Mouse (Mus musculus) c-Kit-negative CD71-positive TER-119-positive erythroid progenitor cells, embryonic 14.5 days (primary cell): ENCODE data around the gene Ppp2r5a.
A peak's percentile ranks its signal among the peaks of the same experiment; 100 is the strongest.
"Not testable (repeated sequence)": the region's sequence is repeated elsewhere in the genome, so short reads cannot be mapped to it uniquely, and the experiment has no call there.

Experiments
- DNase-seq: peaks from one replicate; pipeline ENCODE4 v3.0.0-alpha.2; 2013; ENCODE audit warnings: low read depth, low spot score

Gene Ppp2r5a

DNA sequence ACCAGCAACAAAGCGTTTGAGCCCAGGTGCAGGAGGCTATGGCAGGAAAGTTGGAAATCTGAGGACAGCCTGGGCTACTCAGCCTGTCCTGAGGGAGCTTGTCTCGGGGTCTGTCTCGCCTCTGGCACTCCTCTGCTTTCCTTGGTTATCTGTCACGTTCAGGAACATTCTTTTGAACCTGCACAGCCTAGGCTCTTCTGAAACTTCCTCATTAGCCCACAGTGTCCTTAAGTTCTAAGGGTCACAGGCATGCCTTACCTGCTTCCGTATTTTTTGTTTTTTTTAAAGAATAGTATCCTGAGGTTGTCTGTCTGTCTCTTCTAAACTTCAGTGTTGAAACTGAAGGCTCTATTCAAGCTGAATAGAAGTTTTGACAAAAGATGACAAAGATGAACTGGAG is at the start of gene Ppp2r5a:
Gene Ppp2r5a (minus strand): TSS at position 199 of the 400 bp plus-strand sequence.
- no peak for DNase-seq

DNA sequence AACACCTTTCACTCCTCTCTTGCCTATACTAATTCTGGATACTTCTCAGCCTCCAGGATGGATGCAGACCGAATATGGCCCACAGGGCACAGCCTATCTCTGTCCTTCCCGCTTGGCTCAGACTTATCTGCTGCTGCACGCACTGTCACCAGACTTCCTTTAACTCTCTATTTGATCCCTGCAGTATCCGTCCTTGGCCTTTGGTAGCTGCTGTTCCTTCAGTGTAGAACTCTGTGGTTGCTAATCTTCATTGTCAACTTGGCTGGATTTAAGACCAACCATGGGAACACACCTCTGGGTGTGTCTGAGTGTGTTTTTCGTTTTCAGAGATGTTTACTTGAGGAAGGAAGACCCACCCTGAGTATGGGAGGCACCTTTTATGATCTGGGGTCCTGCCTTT is 47.5 kb upstream of the Ppp2r5a start:
- no peak for DNase-seq

DNA sequence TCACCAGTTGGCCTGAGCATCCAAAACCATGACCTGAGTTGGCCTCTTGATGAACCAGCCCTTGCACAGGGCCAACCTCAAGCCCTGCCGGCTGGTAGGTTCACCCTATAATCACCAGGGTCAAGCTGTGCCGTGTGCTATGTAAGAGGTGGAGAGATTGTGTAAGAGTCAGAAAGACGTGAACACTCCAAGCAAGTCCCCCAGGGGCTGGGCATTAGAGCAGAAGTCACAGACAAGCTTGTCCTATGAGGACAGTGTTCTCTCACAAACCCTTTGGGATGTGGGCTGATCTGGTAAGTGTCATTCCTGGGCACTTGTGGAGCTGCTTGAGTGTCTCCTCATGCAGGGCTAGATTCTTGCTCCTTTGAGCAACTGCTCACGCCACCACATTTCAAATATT is 46.5 kb upstream of the Ppp2r5a start:
- DNase-seq = no peak

DNA sequence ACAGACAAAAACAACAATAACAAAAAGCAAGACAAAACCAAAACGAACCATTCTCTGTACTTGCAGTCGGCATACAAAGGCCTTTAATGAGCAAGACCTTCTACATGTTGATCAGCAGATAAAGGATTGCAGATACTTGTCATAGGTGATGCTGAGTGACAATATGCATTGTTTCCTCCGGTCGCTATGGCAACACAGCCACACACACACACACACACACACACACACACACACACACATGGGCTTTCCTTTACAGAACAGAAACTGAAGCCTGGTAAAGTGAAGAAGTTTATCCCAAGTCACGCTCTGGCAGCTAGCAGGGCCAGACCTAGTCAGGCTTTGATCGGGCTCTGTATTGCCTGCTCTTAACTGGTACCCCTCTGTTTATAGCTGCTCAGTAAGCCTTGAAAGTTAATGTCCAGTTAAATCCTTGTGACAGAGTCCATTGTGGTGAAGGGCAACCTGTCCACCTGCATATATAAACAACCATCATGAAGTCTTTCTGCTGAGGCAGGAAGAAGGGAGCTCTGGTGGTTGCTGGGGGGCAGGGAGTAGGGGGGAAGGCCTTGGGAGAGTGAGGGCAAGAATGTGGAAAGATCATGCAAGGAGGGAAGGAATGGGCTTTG is 44.4 kb upstream of the Ppp2r5a start:
- DNase-seq = no peak

DNA sequence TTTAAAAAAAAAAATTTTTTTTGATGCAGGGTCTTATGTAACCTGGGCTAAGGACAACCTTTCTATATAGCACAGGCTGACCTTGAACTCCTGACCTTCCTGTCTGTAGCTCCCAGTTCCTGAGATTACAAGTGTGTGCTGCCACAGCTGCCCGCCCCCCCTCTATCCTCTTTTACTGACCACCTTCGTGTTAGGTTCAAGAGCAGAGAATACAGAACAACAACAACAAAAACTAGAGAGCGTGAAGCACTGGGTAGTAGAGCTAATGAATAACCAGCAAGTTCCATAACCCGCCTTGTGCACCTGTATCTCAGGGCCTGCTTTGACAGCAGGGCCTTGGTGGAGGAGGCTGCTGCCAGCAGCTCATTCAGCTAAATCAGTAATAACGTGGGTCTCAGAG is 43.2 kb upstream of the Ppp2r5a start:
- DNase-seq = no peak

DNA sequence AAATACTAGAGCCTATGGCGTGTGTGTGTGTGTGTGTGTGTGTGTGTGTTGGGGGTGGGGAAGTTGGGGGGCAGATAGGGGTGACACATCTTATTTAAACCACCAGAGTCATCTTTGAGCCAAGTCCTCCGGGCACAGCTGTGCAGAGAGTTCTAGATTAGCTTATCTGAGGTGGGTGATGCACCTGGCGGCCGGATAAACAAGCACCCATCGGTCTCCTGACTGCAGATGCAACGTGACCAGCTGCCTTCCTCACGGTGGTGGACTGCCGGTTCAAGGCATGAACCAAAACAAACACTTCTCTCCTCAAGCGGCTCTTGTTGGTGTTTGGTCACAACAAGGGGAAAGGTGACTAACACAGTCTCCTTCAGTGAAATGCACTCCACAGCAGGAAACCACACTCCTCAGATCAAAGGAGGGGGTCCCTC is 42.8 kb upstream of the Ppp2r5a start:
- peak; percentile 16 for DNase-seq

DNA sequence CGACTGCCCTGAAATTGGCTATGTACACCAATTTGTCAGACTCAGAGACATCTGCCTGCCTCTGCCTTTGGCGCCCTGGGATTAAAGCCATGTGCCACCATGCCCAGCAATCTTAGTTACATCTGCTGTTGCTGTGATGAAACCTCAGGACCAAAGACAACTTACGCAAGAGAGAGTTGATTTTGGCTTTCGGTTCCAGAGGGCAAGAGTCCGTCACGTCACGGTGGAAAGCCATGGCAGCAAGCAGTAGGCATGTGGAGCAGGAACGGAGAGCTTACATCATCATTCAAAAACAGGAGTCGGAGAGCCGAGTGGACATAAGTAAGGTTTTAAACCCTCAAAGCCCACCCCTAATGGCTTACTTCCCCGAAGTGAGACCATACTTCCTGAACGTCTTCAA is 42.3 kb upstream of the Ppp2r5a start:
- no peak for DNase-seq

DNA sequence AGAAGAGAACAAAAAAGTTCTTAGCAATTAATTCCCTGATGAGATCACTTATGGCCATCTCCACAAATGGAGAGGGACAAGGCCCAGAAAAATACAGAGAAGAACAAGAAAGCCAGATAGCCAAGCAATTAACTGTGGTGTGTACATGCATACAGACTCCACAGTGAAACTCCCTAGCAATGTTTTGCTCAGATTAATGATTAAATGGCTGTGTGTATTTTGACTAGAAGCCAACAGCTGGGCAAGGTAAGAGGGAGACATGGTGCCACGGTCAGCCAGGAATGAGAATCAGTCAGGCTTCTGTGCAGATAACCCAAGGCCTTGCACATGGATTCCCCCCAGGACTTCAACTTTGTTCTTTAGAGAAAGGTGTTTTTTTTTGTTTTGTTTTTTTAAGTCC is 41.4 kb upstream of the Ppp2r5a start:
- DNase-seq = no peak

DNA sequence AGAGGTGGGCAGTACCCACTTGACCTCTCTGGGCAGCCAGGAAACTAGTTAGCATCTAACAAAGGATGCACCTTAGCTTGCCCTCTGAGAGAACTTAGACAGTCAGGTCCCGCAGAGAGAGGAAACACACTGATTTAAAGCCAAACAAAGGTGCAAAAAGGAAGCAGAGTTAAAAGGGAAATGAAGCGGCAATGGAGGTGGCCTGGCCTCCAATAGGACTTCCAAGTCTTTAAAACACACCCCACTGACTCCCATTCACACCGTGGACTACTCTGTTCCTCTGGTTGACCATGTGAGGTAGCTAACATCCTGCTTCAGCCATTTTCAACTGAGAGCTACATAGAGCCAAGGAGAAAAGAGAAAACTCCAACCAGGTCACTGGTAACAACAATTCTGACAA is 35.9 kb upstream of the Ppp2r5a start:
- DNase-seq = no peak

DNA sequence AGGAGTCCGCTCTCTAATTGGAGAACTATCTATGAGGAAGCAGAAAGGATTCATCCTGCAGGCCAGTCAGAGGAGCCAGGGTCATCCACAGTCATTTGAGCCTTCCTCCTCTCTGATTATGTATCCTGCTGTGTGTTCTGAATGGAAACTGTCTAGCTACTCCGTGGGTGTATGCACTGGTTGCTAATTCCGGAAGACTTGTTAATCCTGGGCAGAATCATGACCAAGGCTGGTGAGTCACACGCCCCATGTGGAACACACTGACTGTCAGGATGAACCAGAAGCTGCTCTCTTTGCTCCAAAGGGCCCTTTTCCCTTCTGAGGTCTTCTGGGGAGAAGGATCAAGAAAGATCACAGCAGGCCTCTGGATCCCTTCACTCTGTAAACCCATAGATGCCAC is 35.5 kb upstream of the Ppp2r5a start:
- DNase-seq = no peak

DNA sequence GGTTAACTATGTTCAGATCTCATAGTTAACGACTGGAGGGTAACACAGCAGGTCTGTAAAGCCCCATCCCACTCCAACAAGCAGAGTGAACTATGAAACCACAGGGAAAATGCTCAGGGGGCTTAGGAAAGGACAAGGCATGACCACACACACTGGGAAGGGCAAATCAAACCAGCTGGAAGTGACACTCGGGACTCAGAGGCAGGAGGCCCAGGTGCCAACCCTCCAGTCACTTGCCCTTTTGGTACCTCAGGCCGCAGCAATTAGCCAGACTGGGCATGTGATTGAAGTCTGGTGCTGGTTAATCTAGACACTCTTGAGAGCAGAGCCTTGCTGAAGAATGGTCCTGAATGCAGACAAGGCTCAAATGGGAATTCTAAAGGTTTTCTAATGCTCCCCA is 33.6 kb upstream of the Ppp2r5a start:
- no peak for DNase-seq

DNA sequence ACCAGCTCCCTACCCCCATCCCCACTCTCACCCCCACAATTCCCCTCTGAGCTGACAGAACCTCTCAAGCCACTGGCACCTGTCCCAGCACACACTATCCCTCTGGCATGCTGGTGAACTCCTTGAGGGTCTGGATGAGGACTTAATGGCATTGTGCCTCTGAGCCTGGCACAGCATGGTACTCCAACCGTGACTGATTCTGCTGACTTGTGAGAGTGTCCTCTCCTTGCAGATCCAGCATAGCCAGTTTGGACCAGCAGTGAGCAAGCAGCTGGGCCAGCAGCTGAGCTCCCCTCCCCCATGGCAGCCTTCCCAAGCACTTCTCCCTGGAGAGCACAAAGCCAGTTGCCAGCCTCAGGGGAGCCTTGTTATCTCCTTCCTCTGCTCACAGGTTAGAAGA is 32.3 kb upstream of the Ppp2r5a start:
- no peak for DNase-seq

DNA sequence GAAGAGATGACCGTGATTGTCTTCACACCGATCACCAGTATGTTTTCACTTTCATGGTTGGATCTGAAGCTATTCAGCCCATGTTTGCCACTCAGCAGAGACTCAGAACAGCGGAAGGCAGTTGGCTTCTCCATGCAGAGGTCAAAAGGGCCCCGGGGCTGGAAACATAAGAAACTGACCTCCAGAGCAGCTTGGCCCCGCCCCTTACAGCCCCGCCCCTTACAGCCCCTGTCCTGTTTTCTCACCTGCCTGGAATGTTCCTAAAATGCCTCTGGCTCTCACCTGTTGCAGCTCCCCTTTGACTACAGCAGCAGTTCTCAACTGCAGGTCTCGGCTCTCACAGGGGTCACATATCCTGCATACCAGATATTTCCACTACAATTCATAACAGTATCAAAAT is 29.5 kb upstream of the Ppp2r5a start:
- DNase-seq = no peak

DNA sequence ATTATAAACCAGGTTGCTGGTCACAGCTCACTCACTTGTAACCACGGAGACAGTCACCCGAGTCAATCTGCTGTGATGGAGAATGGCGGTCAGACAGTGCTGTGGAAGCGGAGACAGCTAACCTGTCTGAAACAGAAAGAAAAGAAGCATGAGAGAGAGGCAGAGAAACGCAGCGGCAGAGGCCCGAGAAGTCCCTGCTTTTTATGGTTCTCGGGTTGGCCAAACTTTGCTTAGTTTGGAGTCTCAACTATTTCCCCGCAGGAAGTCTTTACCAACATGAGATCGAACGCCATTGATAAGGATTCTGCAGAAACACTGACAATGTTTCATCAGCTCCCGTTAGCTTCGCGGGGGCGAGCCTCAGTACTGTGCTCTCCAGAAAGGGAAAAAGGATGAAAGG is 29.0 kb upstream of the Ppp2r5a start:
- no peak for DNase-seq

DNA sequence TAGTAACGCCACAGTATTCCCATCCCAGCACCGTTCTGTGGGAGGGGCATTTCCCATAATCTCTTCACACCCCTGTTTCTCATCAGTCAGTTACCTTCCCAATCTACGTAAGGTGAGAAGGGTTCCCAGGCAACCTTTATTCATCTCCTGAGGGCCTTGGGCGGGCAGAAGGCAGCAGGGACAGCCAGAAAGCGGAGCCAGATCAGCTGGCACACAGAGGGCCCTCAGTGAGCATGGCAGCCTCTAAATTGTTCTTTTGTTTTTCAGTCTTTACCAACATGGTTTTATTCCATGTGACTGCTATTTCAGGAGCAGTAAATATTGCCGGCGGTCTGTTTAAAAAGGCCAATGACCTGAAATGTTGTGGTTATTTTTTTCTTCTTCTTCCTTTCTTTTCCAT is 27.0 kb upstream of the Ppp2r5a start:
- DNase-seq = no peak

DNA sequence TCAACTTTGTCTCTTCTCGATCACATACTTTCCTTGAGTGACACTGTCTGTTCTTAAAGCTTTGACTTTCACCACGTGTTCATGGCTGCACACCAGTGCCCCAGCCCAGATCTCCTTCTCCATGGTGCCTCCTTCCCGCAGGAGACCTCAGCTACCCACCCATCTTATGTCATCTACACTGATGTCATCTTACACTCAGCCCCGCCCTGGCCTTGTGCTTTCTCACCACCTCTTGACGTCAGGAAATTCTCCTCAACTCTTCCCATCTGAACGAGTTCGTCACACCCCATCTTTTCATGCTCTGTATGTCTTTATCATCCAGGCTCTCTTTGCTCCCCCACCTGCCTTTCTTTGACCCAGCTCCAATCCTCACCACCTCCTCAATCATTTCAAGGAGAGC is 22.8 kb upstream of the Ppp2r5a start:
- no peak for DNase-seq

DNA sequence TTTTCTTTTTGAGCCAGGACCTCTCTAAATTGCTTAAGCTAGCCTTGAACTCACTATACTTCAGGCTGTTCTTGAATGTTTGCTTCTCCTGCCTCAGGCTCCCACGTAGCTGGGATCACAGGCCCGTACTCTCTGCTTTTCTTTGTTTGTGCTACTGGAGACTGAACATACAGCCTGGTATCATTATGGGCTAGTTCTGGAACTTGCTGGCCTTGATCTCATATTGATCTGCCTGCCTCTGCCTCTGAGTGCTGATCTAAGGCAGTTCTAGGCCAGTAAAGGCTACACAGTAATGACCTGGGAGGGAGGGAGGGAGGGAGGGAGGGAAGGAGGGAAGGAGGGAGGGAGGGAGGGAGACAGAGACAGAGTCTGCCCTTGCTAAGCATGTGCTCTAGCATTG is 20.1 kb upstream of the Ppp2r5a start:
- no peak for DNase-seq

DNA sequence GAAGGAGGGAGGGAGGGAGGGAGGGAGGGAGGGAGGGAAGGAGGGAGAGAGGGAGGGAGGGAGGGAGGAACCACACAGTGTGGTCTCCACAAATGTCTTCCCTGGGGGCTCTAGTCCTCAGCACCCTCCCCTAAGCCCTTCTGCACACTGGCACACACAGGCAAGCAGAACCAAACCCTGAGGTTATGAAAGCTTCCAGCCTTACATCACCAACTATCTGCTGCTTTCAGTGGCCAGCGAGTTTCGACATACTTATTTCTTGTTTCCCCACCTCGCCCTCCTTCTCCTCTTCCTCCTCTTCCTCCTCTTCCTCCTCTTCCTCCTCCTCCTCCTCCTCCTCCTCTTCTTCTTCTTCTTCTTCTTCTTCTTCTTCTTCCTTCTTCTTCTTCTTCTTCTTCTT is 19.6 kb upstream of the Ppp2r5a start:
- not testable (repeated sequence) for DNase-seq

DNA sequence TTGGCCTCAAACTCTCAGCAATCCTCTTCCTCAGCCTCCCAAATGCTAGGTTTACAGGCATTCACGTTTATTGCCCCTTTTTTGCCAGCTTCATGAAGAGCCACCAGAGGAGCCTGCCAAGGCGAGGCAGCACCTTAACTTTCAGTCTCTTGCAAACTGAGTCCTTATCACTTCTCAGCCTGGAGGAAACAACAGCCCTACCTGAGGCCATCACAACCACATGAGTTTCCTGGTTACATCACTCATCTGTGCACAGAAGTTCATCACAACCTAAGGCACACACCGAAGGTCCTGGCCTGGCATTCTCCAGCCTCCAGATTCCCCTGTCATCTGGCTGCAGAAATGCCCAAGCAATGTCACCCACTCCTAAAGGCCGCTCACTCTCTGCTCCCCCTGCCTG is 19.1 kb upstream of the Ppp2r5a start:
- no peak for DNase-seq

DNA sequence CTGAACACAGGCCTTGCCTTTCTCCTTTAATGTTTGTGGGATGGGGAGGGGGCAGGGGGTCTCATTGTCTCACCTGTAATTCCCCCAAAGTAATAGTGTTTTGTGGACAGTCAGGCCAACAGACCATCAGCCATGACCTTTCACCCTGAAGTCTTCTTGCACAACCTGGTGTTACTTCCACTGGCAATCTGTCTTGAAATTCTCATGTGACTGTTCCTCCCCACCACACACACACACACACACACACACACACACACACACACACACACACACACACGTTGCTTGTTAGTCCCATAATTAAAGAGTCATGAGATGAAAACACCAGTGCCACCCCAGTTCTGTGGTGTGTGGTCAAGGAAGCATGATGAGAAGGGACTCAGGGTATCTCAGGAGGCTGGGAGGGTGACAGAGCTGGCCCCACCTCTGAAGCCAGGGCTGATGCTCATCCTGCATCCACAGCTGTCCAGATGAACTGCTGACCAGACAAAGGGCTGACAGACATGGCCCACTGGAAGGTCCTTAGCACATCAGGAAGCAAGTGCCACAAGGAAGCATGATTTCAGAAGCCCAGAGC is 18.4 kb upstream of the Ppp2r5a start:
- DNase-seq = no peak

DNA sequence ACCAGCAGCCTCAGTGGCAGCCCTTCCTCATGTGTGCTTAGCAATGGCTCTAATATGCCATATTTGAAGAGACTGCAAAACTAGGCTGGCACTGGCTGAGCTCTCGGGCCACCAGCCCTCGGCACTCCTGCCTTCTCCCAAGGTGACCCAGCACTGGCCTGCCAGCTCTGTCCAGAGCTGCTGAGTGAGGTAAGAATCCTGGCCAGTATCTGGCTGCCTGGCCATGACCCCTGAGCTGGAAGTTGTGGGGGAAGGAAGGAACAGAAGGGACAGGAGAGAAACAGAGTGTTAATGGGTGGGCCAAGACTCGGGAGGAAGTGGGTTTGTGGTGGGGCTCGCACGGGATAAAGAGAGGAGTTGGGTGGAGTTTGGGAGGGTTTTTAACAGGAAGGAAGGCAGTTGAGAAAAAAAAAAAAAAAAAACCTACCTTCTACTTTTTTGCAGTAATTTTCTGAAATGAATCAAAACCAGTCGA is 17.9 kb upstream of the Ppp2r5a start:
- DNase-seq = no peak

DNA sequence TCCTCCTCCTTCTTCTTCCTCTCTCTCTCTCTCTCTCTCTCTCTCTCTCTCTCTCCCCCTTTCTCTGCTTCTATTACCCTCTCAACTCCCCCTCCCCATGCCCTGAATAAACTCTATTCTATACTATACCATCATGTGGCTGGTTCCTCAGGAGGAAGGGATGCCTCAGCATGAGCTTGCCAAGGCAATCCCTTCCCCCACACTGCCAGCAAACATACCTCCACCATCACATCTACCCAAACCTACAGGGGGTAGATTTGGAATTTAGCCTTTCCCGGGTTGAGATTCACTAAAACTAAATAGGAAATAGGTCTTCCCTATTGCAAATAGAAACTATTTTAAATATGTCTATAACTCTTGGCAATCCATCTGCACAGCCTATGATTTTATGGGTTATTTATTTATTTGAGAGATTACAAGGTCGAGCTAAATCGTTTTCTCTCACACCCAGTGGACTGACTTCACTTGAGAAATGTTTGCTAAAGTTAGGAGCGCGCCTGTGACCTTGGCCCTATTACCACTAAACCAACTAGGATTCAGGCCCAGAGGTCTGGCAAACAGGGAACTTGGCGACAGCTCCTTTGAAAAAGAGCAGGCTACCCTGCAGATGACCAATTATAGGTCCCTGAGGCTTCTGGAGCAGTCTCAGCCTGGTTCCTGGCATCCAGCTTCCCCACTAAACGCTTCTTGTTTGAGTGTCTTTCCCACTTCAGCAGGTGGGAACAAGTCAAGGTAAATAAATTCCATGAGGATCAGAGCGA is 17.1 kb upstream of the Ppp2r5a start:
- no peak for DNase-seq

DNA sequence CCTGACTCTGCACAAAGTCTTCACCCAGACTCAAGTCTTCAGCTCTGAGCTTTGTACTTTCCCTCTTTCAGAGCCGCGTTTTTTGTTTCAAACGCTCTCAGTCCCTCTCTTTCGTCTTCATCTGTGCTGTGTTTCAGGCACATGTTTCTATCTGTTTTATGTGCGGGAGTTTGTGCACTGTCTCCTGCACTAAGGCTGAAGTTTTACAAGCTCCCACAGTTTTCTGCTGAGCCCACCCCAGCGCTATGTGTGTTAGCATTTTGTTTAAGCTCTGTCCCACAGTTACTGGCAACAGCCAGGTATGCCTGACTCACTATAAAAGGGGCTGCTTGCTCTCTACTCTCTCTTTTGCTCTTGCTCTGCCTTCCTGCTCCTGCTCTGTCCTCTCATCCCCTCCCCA is 16.3 kb upstream of the Ppp2r5a start:
- no peak for DNase-seq
